Mouse (Mus musculus) testis, adult 2 months (tissue): Measurements from ENCODE around the gene Irgq. TPM values are rescaled to one million over a fixed set of nuclear protein-coding genes. Genes with fewer than 3 reads are reported as not detected.
"Not testable (repeated sequence)": the region's sequence is repeated elsewhere in the genome, so short reads cannot be mapped to it uniquely, and the experiment has no call there.

Experiments used
- H3K27ac ChIP-seq: fragments of 200-500 bp; 2 replicates; pipeline ENCODE4 v1.5.1; 2012; ENCODE audit warnings: low read depth, low read length; ENCODE audit not compliant: control insufficient read depth, insufficient read depth
- H3K27me3 ChIP-seq: fragments of 200-500 bp; 2 replicates; pipeline ENCODE4 v1.6.1; 2012; ENCODE audit warnings: mild to moderate bottlenecking, low read length, moderate library complexity; ENCODE audit not compliant: control insufficient read depth, insufficient read depth
- H3K36me3 ChIP-seq: fragments of 200-500 bp; 2 replicates; pipeline ENCODE4 v1.6.1; 2012; ENCODE audit warnings: mild to moderate bottlenecking, low read length; ENCODE audit not compliant: control insufficient read depth, insufficient read depth
- H3K4me1 ChIP-seq: fragments of 200-500 bp; 2 replicates; pipeline ENCODE4 v1.6.1; 2012; ENCODE audit warnings: low read length; ENCODE audit not compliant: control insufficient read depth, insufficient read depth
- H3K4me3 ChIP-seq: fragments of 200-500 bp; 2 replicates; pipeline ENCODE4 v1.5.1; 2012; ENCODE audit warnings: low read depth, mild to moderate bottlenecking, low read length, moderate library complexity, mixed read lengths; ENCODE audit not compliant: control insufficient read depth
- CTCF ChIP-seq: fragments of 200-500 bp; IDR thresholded peaks from 2 replicates; pipeline ENCODE4 v1.5.1; 2012; ENCODE audit warnings: low read depth, mild to moderate bottlenecking, inconsistent platforms, low read length, moderate library complexity; ENCODE audit not compliant: control insufficient read depth, insufficient read depth, insufficient replicate concordance
- POLR2A ChIP-seq: fragments of 200-500 bp; IDR thresholded peaks from 2 replicates; pipeline ENCODE4 v1.6.1; 2012; ENCODE audit warnings: low read depth, mild to moderate bottlenecking, inconsistent platforms, low read length, moderate library complexity; ENCODE audit not compliant: control insufficient read depth
- polyA plus RNA-seq: library from polyadenylated mRNA; depleted of rRNA; stranded (reverse); fragments of >200 nt; gene quantifications from 2 replicates; pipeline ENCODE4 v1.2.3, GENCODE M21; 2012

Gene Irgq
- polyA plus RNA-seq, 1 experiment: 2.2 TPM

GRCm38 (mm10) chr7:24517077-24517476 is 13.4 kb upstream of the Irgq start:
- Histone ChIP-seq H3K4me1 (no peaks in the 10 kb centered on the region), H3K36me3 (no peaks in the 10 kb centered on the region), H3K4me3 (no peak overlapping the region), H3K27ac (no peak overlapping the region), H3K27me3 (no peaks in the 10 kb centered on the region)
- no peak for TF ChIP-seq POLR2A
- no peak for TF ChIP-seq CTCF

DNA sequence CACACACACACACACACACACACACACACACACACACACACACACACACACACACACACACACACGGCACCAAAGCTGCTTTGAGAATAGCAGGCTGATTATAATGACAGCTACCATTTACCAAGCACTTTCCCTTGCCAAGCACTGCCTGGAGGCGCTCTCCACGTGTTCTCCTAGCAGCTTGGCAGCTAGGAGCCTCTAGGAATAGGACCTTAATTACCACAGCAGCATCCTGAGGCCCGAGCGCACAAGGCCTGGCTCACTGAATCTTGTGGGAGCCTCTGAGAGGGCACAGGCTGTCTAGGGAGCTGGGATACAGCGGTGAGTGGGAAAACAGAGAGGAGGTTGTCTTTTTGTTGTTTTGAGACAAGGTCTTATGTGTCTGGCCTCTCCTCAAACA is 12.8 kb upstream of the Irgq start:
- Histone ChIP-seq H3K27me3 (no peaks in the 10 kb centered on the region), H3K27ac (no peak overlapping the region), H3K4me1 (no peaks in the 10 kb centered on the region), H3K36me3 (no peaks in the 10 kb centered on the region), H3K4me3 (no peak overlapping the region)
- TF ChIP-seq POLR2A: no peak
- no peak for TF ChIP-seq CTCF

GRCm38 (mm10) chr7:24519130-24519529 is 11.4 kb upstream of the Irgq start:
- Histone ChIP-seq H3K27ac (no peak overlapping the region), H3K36me3 (no peaks in the 10 kb centered on the region), H3K27me3 (no peaks in the 10 kb centered on the region), H3K4me3 (no peak overlapping the region), H3K4me1 (no peaks in the 10 kb centered on the region)
- TF ChIP-seq CTCF: no peak
- TF ChIP-seq POLR2A: no peak

GRCm38 (mm10) chr7:24520054-24520453 is 10.4 kb upstream of the Irgq start:
- H3K4me3 ChIP-seq, H3K27ac ChIP-seq, H3K27me3 ChIP-seq, H3K4me1 ChIP-seq, H3K36me3 ChIP-seq: not testable (repeated sequence)

GRCm38 (mm10) chr7:24522805-24523204 is 7.7 kb upstream of the Irgq start:
- no peak for TF ChIP-seq POLR2A
- no peak for TF ChIP-seq CTCF
- Histone ChIP-seq H3K36me3 (no peaks in the 10 kb centered on the region), H3K4me3 (no peak overlapping the region), H3K27ac (no peak overlapping the region), H3K27me3 (no peaks in the 10 kb centered on the region), H3K4me1 (no peaks in the 10 kb centered on the region)

DNA sequence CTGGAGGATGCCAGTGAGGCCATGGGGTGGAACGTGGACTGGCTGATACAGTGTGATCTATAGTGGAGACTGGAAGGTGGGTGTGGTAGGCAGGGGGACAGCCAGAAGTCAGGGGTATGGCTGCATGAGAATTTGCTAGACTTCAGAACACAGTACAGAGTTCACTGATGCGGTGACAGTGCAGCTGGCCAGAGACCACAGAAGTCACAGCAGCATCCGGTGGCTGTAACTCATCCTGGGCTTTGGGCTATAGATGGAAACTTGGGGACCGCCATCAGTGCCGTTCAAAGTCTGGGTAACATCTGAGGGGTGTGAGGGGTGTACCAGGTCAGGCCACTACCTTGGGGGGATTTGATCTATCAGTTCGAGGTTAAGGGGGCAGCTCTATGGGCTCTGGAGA is 6.8 kb upstream of the Irgq start:
- no peaks in the 10 kb centered on the region for H3K36me3 ChIP-seq
- TF ChIP-seq CTCF (no peak), POLR2A (no peak)
- no peak overlapping the region for H3K27ac ChIP-seq
- no peaks in the 10 kb centered on the region for H3K27me3 ChIP-seq
- H3K4me3 ChIP-seq: no peak overlapping the region
- no peaks in the 10 kb centered on the region for H3K4me1 ChIP-seq

DNA sequence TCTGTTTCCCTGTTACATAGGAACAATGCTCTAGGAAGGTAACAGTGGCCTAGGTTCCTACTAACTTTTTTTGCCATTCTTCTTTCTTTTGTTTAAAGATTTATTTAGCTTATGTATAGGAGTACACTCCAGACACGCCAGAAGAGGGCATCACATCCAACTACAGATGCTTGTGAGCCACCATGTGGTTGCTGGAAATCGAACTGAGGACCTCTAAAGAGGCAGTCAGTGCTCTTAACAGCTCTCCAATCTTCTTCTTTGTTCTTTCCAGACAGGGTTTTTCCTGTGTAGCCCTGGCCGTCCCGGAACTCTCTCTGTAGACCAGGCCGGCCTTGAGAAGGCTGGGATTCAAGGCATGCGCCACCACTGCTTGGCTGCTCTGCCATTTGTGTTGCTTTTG is 5.5 kb upstream of the Irgq start:
- no peak overlapping the region for H3K27ac ChIP-seq
- no peaks in the 10 kb centered on the region for H3K27me3 ChIP-seq
- peaks cover 7% of the 10 kb centered on the region for H3K4me1 ChIP-seq
- no peak overlapping the region for H3K4me3 ChIP-seq
- TF ChIP-seq CTCF: no peak
- TF ChIP-seq POLR2A: no peak
- H3K36me3 ChIP-seq: no peaks in the 10 kb centered on the region

DNA sequence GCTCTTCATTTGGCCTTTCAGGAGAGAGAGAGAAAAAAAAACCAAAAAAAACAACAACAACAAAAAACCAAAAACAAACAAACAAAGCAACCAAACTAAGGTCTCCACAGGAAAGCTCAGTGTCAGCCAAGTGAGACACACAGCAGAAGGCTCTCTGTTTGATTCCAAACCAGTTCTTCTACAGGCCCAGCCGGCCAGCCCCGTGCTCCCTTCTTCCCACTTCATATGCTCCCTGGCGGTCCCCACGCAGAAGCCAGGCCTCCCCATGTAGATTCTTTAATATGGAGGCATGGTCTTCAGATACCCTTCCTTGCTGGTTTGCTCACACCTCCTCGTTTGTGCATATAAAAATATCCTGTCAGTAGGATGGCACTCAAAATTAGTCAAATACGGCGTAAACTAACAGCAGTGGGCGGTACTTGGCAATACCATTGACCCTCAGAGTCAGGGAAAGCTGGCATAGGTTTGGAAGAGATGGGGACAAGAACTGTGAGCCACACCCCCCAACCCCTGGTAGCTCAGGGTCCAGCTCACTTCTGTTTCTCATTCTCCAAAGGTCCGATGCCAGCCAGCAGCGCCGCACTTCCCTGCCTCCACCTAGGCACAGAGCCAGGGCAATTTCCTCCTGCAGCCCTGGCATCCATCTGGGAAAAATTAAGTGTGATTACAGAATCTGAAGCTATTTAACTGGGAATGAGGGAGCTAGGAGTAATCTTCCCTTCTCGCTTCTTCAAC is 4.6 kb upstream of the Irgq start:
- H3K27me3 ChIP-seq: no peaks in the 10 kb centered on the region
- H3K4me3 ChIP-seq: no peak overlapping the region
- H3K4me1 ChIP-seq: peaks cover 15% of the 10 kb centered on the region
- H3K36me3 ChIP-seq: no peaks in the 10 kb centered on the region
- no peak overlapping the region for H3K27ac ChIP-seq
- TF ChIP-seq CTCF (no peak), POLR2A (no peak)
